Mouse (Mus musculus): ENCODE measurements around the gene Astn2. TPM values are rescaled to one million over a fixed set of nuclear protein-coding genes. Genes with fewer than 3 reads are reported as not detected.

Astn2 gene
- polyA plus RNA-seq, 1 experiment from 2014 or later: 1.1 TPM

- Histone ChIP-seq H3K9me3 (no peaks in the 10 kb centered on the region), H3K27ac (no peak overlapping the region), H3K36me3 (no peaks in the 10 kb centered on the region), H3K4me3 (no peak overlapping the region), H3K27me3 (no peaks in the 10 kb centered on the region), H3K4me2 (no peak overlapping the region), H3K9ac (no peak overlapping the region), H3K4me1 (no peaks in the 10 kb centered on the region)
- 76% methylated on average over 7 of the region's 7 CpGs for WGBS
- ATAC-seq (ENCODE audit: insufficient number of reproducible peaks, insufficient read depth, low FRiP score, low TSS enrichment, low read depth): no peak
These were observed 93.9 kb downstream of the Astn2 start for GRCm38 (mm10) chr4:66310315-66311020.

- Histone ChIP-seq H3K27me3 (no peaks in the 10 kb centered on the region), H3K9me3 (no peaks in the 10 kb centered on the region), H3K9ac (no peak overlapping the region), H3K27ac (no peak overlapping the region), H3K4me3 (no peak overlapping the region), H3K4me1 (no peaks in the 10 kb centered on the region), H3K4me2 (no peak overlapping the region), H3K36me3 (no peaks in the 10 kb centered on the region)
- ATAC-seq (ENCODE audit: insufficient number of reproducible peaks, insufficient read depth, low FRiP score, low TSS enrichment, low read depth): no peak
- WGBS: 79% methylated on average over 6 of the region's 6 CpGs
These were observed 98.0 kb downstream of the Astn2 start for GRCm38 (mm10) chr4:66306377-66306776.

GRCm38 (mm10) chr4:66302686-66303310, 101.6 kb downstream of the Astn2 start:
- no peak for ATAC-seq (ENCODE audit: insufficient number of reproducible peaks, insufficient read depth, low FRiP score, low TSS enrichment, low read depth)
- no peak overlapping the region for H3K27ac ChIP-seq
- no peak overlapping the region for H3K4me3 ChIP-seq
- H3K9ac ChIP-seq: no peak overlapping the region
- no peak overlapping the region for H3K4me2 ChIP-seq
- no peaks in the 10 kb centered on the region for H3K9me3 ChIP-seq
- WGBS: 70% methylated on average over 7 of the region's 7 CpGs
- H3K4me1 ChIP-seq: no peaks in the 10 kb centered on the region
- H3K36me3 ChIP-seq: no peaks in the 10 kb centered on the region
- H3K27me3 ChIP-seq: no peaks in the 10 kb centered on the region

GRCm38 (mm10) chr4:66285034-66285433, 119.4 kb downstream of the Astn2 start:
- Histone ChIP-seq H3K4me1 (peaks cover 16% of the 10 kb centered on the region), H3K27ac (no peak overlapping the region), H3K27me3 (no peaks in the 10 kb centered on the region), H3K4me2 (no peak overlapping the region), H3K9ac (no peak overlapping the region), H3K4me3 (no peak overlapping the region), H3K9me3 (no peaks in the 10 kb centered on the region), H3K36me3 (no peaks in the 10 kb centered on the region)
- ATAC-seq (ENCODE audit: insufficient number of reproducible peaks, insufficient read depth, low FRiP score, low TSS enrichment, low read depth): no peak

GRCm38 (mm10) chr4:66276096-66276495, 128.3 kb downstream of the Astn2 start:
- Histone ChIP-seq H3K9me3 (no peaks in the 10 kb centered on the region), H3K27ac (no peak overlapping the region), H3K27me3 (no peaks in the 10 kb centered on the region), H3K4me3 (no peak overlapping the region), H3K9ac (no peak overlapping the region), H3K4me2 (no peak overlapping the region), H3K36me3 (no peaks in the 10 kb centered on the region), H3K4me1 (peaks cover 12% of the 10 kb centered on the region)
- no peak for ATAC-seq (ENCODE audit: insufficient number of reproducible peaks, insufficient read depth, low FRiP score, low TSS enrichment, low read depth)
- WGBS: 54% methylated on average over 4 of the region's 4 CpGs

- no peak overlapping the region for H3K4me2 ChIP-seq
- H3K27ac ChIP-seq: no peak overlapping the region
- no peak overlapping the region for H3K9ac ChIP-seq
- no peaks in the 10 kb centered on the region for H3K36me3 ChIP-seq
- WGBS: 70% methylated on average over 6 of the region's 6 CpGs
- no peak for ATAC-seq (ENCODE audit: insufficient number of reproducible peaks, insufficient read depth, low FRiP score, low TSS enrichment, low read depth)
- H3K27me3 ChIP-seq: no peaks in the 10 kb centered on the region
- H3K4me1 ChIP-seq: no peaks in the 10 kb centered on the region
- H3K4me3 ChIP-seq: no peak overlapping the region
- no peaks in the 10 kb centered on the region for H3K9me3 ChIP-seq
These were observed 132.8 kb downstream of the Astn2 start for GRCm38 (mm10) chr4:66271550-66272117.

- no peaks in the 10 kb centered on the region for H3K4me1 ChIP-seq
- no peaks in the 10 kb centered on the region for H3K27me3 ChIP-seq
- no peak overlapping the region for H3K27ac ChIP-seq
- no peak for ATAC-seq (ENCODE audit: insufficient number of reproducible peaks, insufficient read depth, low FRiP score, low TSS enrichment, low read depth)
- no peaks in the 10 kb centered on the region for H3K9me3 ChIP-seq
- H3K9ac ChIP-seq: no peak overlapping the region
- WGBS: 74% methylated on average over 4 of the region's 4 CpGs
- no peak overlapping the region for H3K4me3 ChIP-seq
- H3K4me2 ChIP-seq: no peak overlapping the region
- H3K36me3 ChIP-seq: no peaks in the 10 kb centered on the region
These were observed 140.4 kb downstream of the Astn2 start for GRCm38 (mm10) chr4:66264031-66264430.

- ATAC-seq (ENCODE audit: insufficient number of reproducible peaks, insufficient read depth, low FRiP score, low TSS enrichment, low read depth): no peak
- Histone ChIP-seq H3K9ac (no peak overlapping the region), H3K36me3 (no peaks in the 10 kb centered on the region), H3K4me1 (no peaks in the 10 kb centered on the region), H3K27me3 (no peaks in the 10 kb centered on the region), H3K4me2 (no peak overlapping the region), H3K27ac (no peak overlapping the region), H3K9me3 (no peaks in the 10 kb centered on the region), H3K4me3 (no peak overlapping the region)
- WGBS: 85% methylated on average over 3 of the region's 3 CpGs
These were observed 143.1 kb downstream of the Astn2 start for GRCm38 (mm10) chr4:66261276-66261675.

GRCm38 (mm10) chr4:66258905-66259304, 145.5 kb downstream of the Astn2 start:
- H3K9me3 ChIP-seq: no peaks in the 10 kb centered on the region
- H3K36me3 ChIP-seq: no peaks in the 10 kb centered on the region
- H3K9ac ChIP-seq: no peak overlapping the region
- H3K4me2 ChIP-seq: no peak overlapping the region
- no peak for ATAC-seq (ENCODE audit: insufficient number of reproducible peaks, insufficient read depth, low FRiP score, low TSS enrichment, low read depth)
- H3K4me1 ChIP-seq: no peaks in the 10 kb centered on the region
- no peak overlapping the region for H3K27ac ChIP-seq
- H3K27me3 ChIP-seq: no peaks in the 10 kb centered on the region
- WGBS: 83% methylated on average over 2 of the region's 2 CpGs
- no peak overlapping the region for H3K4me3 ChIP-seq

GRCm38 (mm10) chr4:66254695-66255492, 149.5 kb downstream of the Astn2 start:
- no peak overlapping the region for H3K9ac ChIP-seq
- no peak overlapping the region for H3K4me2 ChIP-seq
- H3K27ac ChIP-seq: no peak overlapping the region
- 79% methylated on average over 4 of the region's 4 CpGs for WGBS
- H3K9me3 ChIP-seq: no peaks in the 10 kb centered on the region
- ATAC-seq (ENCODE audit: insufficient number of reproducible peaks, insufficient read depth, low FRiP score, low TSS enrichment, low read depth): no peak
- H3K36me3 ChIP-seq: no peaks in the 10 kb centered on the region
- H3K27me3 ChIP-seq: no peaks in the 10 kb centered on the region
- no peaks in the 10 kb centered on the region for H3K4me1 ChIP-seq
- H3K4me3 ChIP-seq: no peak overlapping the region

- 39% methylated on average over 8 of the region's 8 CpGs for WGBS
- no peak for ATAC-seq (ENCODE audit: insufficient number of reproducible peaks, insufficient read depth, low FRiP score, low TSS enrichment, low read depth)
- Histone ChIP-seq H3K4me3 (no peak overlapping the region), H3K27ac (no peak overlapping the region), H3K9ac (no peak overlapping the region), H3K4me2 (no peak overlapping the region), H3K36me3 (no peaks in the 10 kb centered on the region), H3K27me3 (no peaks in the 10 kb centered on the region), H3K9me3 (no peaks in the 10 kb centered on the region), H3K4me1 (peaks cover 6% of the 10 kb centered on the region; the same call in 1 of the 2 replicates)
These were observed 155.9 kb downstream of the Astn2 start for GRCm38 (mm10) chr4:66248521-66248920.

Data from embryonic facial prominence, embryonic 13.5 days (tissue).